Mouse (Mus musculus) hematopoietic multipotent progenitor cell, adult 10-12 weeks (in vitro differentiated cells): Measurements from ENCODE around the gene Gm8439. TPM values are rescaled to one million over a fixed set of nuclear protein-coding genes. Genes with fewer than 3 reads are reported as not detected.

Experiments
- polyA plus RNA-seq: library from polyadenylated mRNA; stranded (reverse); fragments of >175 nt; gene quantifications from 2 replicates; pipeline ENCODE4 v1.2.3, GENCODE M21; 2012; ENCODE audit warnings: low replicate concordance

The Gm8439 gene
- polyA plus RNA-seq, result not detected in 2 replicates

DNA sequence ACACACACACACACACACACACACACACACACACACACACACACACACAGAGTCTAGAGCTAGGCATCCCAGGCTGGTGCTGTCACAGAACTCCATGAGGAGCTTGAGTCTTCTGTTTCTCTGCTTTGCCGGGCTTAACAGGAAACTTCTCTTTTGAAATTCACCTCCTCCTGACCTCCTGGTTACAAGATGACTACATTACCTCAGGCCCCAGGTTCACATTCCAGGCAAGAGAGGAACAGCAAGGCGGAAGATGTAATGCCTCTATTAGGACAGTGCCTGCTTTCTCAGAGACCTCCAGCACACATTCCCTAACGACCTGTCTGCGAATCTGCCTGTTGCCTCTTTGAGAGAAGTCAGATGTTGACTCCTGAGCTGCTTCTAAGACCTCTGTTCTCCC is at the start of gene Gm8439:
Gm8439 (plus strand) TSS at position 301 of the 400 bp plus-strand sequence.

DNA sequence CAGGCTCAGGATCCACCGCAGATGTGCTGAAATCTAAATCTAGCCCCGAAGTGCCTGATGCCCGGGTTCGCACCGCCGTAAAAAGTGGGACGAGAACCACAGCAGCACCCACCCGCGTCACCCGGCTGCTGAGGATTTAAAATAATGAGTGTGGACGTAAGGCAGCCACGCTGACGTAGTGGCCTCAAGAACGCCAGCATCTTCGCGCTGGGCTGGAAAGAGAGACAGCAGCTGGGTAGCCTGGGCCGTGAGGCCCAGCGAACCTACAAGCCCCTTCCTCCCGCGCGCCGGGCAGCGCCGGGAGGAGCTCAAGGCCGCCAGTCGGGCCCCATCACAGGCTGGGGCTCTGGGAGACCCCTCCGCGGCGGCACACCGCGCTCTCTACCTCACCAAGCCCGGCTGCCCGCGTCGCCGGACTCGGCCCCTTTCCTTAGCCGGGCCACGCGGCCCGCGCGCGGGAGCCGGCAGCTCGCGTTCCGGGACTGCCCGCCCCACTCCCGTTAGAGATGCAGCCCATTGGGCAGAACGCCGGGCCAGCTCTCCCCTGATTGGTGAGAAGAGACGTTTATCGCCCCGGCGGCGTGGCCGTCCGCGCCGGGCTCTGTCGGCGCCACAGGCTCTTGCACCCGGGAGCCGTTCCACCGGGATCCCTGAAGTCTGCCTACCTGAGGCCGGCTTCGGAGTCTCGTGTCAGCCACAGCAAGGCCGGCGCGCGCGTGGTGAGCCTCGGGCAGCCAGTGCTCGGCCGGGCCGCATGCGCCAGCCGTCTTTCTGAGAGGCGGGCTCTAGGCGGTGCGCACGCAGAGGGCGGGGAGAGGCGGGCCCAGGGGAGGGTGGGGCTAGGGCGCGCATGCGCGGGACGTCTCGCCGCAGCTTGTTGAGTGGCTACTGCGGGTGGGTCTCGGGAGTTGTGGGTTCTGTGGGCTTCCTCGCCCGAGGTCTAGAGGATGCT is 18.8 kb upstream of the Gm8439 start, which contains the start of gene Ctps:
Ctps (minus strand) TSS at position 791 of the 952 bp plus-strand sequence.

Other genes starting within 250 kb of the Gm8439 start
- 10.8 and 32.8 TPM in 2 replicates for gene Scmh1, start 183.5 kb upstream of the Gm8439 start, polyA plus RNA-seq
- 0.08 and 0.12 TPM in 2 replicates for gene Slfnl1, start 56.5 kb upstream of the Gm8439 start, polyA plus RNA-seq
- 1.2 and 3.2 TPM in 2 replicates for gene Ctps, start 18.5 kb upstream of the Gm8439 start, polyA plus RNA-seq
- gene Cited4, start 77.8 kb downstream of the Gm8439 start, polyA plus RNA-seq, result 22.2 and 34.5 TPM in 2 replicates
- 0.07 and 0.23 TPM in 2 replicates for gene Kcnq4, start 159.9 kb downstream of the Gm8439 start, polyA plus RNA-seq
- gene Nfyc, start 242.8 kb downstream of the Gm8439 start, polyA plus RNA-seq, result 60.3 and 111 TPM in 2 replicates